14 mouse cellular contexts compared by ENCODE assay signal in genomic region chr1:115945892-115946291, GRCm38 (mm10).
"Had no signal": no experiment of that assay in that cellular context is flagged by ENCODE, and none has a peak within 500 bp of the region (broad histone marks: within the 10 kb centered on the region; RNA-seq: fewer than 3 reads in every experiment).

No protein-coding gene starts in this region.

- DNase-seq: kidney, adult 2 months; kidney, postnatal 14 days; kidney, postnatal 4 days; liver; lung, adult 18-20 months; lung, postnatal 10 days; lung, postnatal 36 days; retina, postnatal 1 day; right cerebral cortex, postnatal 14 days; right cerebral cortex, postnatal 4 days; thymus, postnatal 25 days had no signal

- ATAC-seq: liver, embryonic 12.5 days; midbrain, embryonic 13.5 days; midbrain, embryonic 16.5 days had no signal
